Mouse (Mus musculus) lung, adult 2 months (tissue): ENCODE results near the gene Grcc10.

Source experiments
- CTCF ChIP-seq: fragments of 200-500 bp; IDR thresholded peaks from 2 replicates; pipeline ENCODE4 v1.5.1; 2011; ENCODE audit warnings: mild to moderate bottlenecking, low read length, control low read depth; ENCODE audit not compliant: insufficient read depth
- POLR2A ChIP-seq: fragments of 200-500 bp; IDR thresholded peaks from 2 replicates; pipeline ENCODE4 v1.6.1; 2011; ENCODE audit warnings: low read depth, mild to moderate bottlenecking, control low read depth, low read length, borderline replicate concordance; ENCODE audit errors: extremely low read depth

GRCm38 (mm10) chr6:124753861-124754260, 12.7 kb upstream of the Grcc10 start:
- no peak for TF ChIP-seq POLR2A
- TF ChIP-seq CTCF: no peak
